Mouse (Mus musculus): ENCODE results near the gene Gins3.

GRCm38 (mm10) chr8:95634063-95634340 is 749 bp downstream of the Gins3 start:
- TF ChIP-seq CTCF (IDR thresholded peaks at IDR 0.05; ENCODE audit: control insufficient read depth, insufficient read depth, insufficient replicate concordance, low read depth, low read length) (no peak), POLR2A (IDR thresholded peaks at IDR 0.05; ENCODE audit: control insufficient read depth, low read depth, low read length) (no peak)
